Mouse (Mus musculus) brown adipose tissue, adult 24 weeks (tissue): ENCODE results near the gene Map2k1. TPM values are rescaled to one million over a fixed set of nuclear protein-coding genes. Genes with fewer than 3 reads are reported as not detected.

Experiments
- H3K27ac ChIP-seq: fragments of 200-500 bp; replicated peaks from 2 replicates; pipeline ENCODE4 v1.5.1; 2012; ENCODE audit warnings: low read depth, mild to moderate bottlenecking, low read length
- H3K4me1 ChIP-seq: fragments of 200-500 bp; 2 replicates; pipeline ENCODE4 v1.6.1; 2012; ENCODE audit warnings: low read length, mixed read lengths; ENCODE audit not compliant: control insufficient read depth, insufficient read depth, insufficient read length
- H3K4me3 ChIP-seq: fragments of 200-500 bp; 2 replicates; pipeline ENCODE4 v1.5.1; 2012; ENCODE audit warnings: low read depth, mild to moderate bottlenecking, low read length, moderate library complexity; ENCODE audit not compliant: insufficient read depth
- polyA plus RNA-seq: library from polyadenylated mRNA; stranded (reverse); fragments of >200 nt; gene quantifications from 2 replicates; pipeline ENCODE4 v1.2.4, GENCODE M21; 2012; ENCODE audit not compliant: missing spikeins, insufficient read depth, insufficient read length

The Map2k1 gene
- polyA plus RNA-seq, 1 experiment = 33.1 TPM

DNA sequence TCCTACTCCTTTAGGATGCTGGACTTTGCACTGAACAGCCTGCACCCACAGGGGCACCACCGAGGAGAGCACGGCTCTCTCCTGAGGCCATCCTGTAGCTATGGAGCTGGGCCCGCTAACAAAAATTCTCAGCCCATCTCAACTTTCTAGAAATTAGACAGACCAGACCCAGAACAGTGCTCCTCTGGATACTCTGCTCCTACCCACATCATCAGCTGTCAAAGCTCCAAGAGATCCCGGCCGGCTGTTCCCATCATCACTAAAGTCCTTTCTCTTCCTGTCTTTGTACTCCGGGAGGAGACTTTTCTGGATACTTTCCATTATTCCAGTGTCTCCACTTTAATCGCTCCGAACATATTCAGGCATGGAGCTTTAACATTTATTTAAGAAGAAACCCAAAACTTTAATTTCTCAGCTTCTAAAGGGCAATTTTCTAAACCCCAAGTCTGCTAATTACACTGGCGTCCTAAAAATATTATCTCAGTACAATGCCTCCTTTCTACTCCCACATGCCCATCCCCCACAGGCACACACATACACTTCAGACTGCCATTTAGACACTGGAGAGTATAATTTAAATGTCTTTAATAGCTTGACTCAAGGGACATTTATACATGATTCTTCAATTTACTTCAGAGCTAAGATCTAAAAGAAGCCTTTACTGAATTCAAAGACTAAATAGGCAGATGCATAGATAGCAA lies 21.0 kb downstream of the Map2k1 start:
- Histone ChIP-seq H3K4me1 (peaks cover 29% of the 10 kb centered on the region), H3K27ac (peak overlapping the region; percentile 96), H3K4me3 (no peak overlapping the region)

DNA sequence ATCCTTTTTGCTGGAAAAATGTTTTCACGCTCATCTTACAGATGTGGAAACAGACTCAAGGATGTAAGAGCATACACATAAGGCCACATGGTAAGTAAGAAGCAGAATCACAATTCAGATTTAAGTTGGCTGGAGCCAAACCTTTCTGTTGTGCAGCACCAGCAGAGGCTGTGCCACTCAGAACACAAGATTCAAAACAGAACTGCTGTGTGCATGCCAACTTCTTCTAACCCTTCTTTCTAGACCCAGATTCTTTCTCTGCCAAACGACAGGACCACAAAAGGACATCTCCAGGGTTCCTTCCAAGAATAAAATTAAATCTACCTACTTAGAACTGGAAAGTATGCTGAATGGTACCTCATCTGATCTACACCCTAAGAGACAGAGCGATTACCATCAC lies 21.8 kb downstream of the Map2k1 start:
- H3K4me3 ChIP-seq = no peak overlapping the region
- H3K27ac ChIP-seq = peak overlapping the region; percentile 96
- H3K4me1 ChIP-seq = peaks cover 29% of the 10 kb centered on the region

DNA sequence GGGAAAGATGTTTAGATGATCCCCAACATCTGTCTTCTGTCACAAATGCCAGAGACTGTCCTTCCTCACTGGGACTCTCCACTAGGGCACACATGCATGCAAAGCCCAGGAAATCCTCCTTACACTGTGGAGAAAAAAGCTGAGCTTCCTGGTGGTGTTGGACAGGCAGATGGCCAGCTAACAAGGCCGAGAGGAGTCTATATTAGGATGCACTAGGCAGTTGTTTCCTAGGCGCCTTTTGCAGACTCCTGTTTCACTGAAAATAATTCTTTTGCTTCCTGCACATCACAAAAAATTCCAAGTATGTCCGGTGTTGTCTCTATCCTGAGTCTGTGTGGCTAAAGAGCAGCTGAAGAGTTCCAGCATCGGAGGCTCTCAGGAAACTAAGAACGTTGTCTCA lies 22.3 kb downstream of the Map2k1 start:
- peaks cover 29% of the 10 kb centered on the region for H3K4me1 ChIP-seq
- H3K27ac ChIP-seq = peak overlapping the region; percentile 96
- H3K4me3 ChIP-seq = no peak overlapping the region

DNA sequence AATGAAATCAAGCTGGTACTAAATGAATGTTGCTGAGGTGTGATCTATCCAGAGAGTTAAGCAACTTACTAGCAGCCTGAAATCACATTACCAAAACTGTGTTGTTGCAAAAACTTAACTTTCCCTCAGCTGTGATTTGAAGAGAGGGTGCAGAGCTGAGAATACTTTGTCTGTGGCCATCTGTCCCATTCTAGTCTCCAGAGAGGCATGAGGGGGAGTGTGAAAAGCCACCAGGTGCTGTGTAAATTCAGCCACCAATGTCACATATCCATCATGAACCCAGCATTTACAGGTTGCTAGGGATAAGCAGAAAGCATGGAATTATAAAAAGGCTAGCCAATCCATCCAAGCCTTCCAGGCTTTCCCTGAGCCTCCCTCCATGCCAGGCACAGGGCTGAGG lies 24.5 kb downstream of the Map2k1 start:
- H3K27ac ChIP-seq = no peak overlapping the region; the same call in 1 of the 2 replicates
- H3K4me3 ChIP-seq = no peak overlapping the region
- peaks cover 27% of the 10 kb centered on the region for H3K4me1 ChIP-seq

DNA sequence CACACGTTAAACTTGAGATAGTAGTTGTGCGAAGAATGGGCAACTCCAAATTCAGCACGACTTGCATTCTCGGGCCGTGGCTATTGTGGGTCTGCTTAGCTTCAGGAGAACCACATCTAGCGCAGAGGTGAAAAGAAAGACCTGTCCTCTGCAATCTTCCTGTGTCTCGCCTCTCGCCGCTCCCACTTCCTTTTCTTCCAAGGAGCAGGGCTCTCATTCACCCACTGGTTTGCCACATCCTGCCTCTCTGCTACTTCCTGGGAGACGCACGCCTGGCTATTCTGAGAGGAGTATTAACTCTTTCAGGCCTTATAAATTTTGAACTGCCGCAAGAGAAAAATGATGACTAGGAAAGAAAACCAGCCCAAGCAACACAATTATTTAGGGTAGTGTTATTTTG lies 25.7 kb downstream of the Map2k1 start:
- H3K27ac ChIP-seq = peak overlapping the region; percentile 45; the same call in 1 of the 2 replicates
- peak overlapping the region; percentile 23; the same call in 1 of the 2 replicates for H3K4me3 ChIP-seq
- H3K4me1 ChIP-seq = peaks cover 26% of the 10 kb centered on the region

DNA sequence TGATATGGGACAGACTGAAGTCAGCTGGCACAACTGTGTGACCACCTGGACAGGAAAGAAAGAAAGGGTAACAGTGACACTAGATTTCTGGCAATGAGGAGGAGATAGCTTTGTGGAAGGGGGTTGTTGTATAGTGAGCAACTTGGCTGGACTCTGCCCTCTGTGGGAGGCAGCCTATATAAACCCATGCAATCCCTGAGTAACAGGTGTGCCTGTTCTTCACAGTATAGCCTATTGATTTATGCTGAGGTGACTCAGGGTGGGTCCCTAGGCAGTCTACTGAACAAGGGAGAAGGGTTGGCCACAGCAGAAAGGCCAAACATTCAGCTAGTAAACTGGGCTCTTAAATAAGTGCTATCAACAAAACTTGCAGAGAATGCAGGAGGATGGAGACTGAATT lies 27.6 kb downstream of the Map2k1 start:
- peaks cover 17% of the 10 kb centered on the region; the same call in 1 of the 2 replicates for H3K4me1 ChIP-seq
- H3K4me3 ChIP-seq = no peak overlapping the region
- H3K27ac ChIP-seq = no peak overlapping the region

DNA sequence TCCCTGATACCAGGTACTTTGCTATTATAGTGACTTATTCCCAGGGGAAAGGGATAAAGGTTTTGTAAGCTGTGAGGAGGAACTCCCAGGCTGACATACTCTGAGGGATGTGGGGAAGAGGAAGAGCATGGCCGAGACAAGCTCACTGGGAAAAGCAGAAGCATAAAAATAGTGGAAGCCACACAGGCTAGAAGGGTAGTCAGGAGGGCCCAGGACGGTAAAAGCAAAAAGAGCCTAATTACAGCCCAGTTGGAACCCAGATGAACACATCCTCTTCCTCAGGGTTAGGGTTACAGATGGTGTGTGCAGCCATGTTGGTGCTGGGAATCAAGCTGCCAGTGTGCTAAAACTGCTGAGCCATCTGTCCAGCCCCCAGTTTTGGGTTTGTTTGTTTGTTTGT lies 31.3 kb downstream of the Map2k1 start:
- Histone ChIP-seq H3K4me1 (0 out of 2 replicates have a peak, but pooled peaks cover 2% of the 10 kb centered on the region), H3K27ac (no peak overlapping the region), H3K4me3 (no peak overlapping the region)

DNA sequence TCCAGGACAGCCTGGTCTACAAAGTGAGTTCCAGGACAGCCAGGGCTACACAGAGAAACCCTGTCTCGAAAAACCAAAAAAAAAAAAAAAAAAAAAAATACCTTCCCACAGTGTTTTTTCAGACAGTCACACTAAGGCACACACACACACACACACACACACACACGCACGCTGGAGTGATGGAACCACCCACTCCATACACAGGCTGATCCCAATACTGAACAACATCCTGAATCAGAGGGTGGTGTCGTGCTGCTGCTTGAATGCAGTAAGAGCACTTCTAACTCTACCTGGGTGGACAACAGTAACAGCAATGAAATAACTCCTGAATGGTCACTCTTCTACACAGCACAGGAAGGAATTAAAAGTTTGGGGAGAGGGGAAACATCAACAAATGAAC lies 32.0 kb downstream of the Map2k1 start:
- H3K27ac ChIP-seq = no peak overlapping the region
- H3K4me1 ChIP-seq = 0 out of 2 replicates have a peak, but pooled peaks cover 2% of the 10 kb centered on the region
- no peak overlapping the region for H3K4me3 ChIP-seq

DNA sequence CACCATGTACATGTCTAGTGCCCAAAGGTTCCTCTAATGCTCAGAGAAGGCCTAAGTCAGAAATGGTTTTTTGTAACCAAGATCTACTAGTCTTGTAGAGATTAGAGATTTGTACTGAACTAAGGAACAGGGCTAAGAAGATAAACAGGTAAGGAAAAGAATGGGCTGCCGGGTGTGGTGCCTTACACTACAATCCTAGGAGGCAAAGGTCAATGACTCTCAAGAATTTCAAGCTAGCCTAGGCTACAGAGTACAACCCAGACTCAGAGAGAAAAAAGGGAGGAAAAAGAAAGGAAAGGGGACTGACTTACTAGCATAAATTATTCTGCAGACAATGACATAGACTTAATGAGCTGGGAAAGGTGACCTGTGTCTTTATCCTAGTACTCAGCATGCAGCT lies 32.8 kb downstream of the Map2k1 start:
- H3K4me1 ChIP-seq = 0 out of 2 replicates have a peak, but pooled peaks cover 2% of the 10 kb centered on the region
- no peak overlapping the region for H3K4me3 ChIP-seq
- no peak overlapping the region for H3K27ac ChIP-seq

DNA sequence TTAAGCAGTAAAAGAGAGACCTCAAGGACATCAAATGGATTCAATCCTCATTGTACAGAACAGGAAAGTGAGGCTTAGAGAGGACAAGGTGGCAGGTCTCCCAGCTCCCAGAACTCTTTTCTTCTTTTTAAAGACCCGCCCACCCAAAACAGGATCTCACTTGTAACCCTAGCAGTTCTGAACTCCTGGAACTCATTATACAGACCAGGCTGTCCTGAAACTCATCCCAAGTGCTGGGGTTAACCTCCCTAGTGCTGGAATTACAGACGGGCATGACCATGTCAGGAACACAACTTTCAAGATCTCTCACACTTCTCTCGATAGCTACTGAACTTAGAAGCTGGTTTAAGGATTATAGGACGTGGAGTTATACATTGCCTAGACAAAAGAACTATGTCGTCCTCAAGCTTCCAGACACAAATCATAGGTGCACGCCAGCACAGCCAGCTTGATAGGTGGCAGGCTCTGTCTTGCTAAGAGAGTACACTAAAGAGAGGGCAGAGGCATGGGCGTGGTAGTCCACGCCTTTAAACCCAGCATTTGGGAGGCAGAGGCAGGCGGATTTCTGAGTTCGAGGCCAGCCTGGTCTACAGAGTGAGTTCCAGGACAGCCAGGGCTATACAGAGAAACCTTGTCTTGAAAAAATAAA lies 33.5 kb downstream of the Map2k1 start:
- H3K4me3 ChIP-seq = no peak overlapping the region

DNA sequence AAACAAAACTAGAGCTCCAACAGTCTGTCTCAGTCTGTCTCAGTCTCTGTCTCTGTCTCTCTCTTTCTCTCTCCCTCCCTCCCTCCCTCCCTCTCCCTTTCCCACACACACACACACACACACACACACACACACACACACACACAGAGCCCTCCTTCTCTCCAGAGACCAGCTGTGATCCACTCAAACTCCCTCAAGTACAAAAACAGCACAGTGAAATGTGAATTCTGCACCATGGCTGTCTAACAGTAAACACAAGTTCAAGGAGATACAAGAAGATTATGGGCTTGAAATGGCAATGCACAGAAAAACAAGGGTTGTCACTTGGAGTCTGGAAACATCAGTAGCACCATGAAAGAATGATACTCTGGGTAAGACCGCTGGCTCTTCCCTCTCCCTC lies 34.1 kb downstream of the Map2k1 start:
- no peak overlapping the region for H3K27ac ChIP-seq
- H3K4me3 ChIP-seq = no peak overlapping the region
- H3K4me1 ChIP-seq = 0 out of 2 replicates have a peak, but pooled peaks cover 2% of the 10 kb centered on the region

More for the DNA sequence above, 33.5 kb downstream of the Map2k1 start:
- Histone ChIP-seq H3K27ac (no peak overlapping the region), H3K4me1 (0 out of 2 replicates have a peak, but pooled peaks cover 2% of the 10 kb centered on the region)

DNA sequence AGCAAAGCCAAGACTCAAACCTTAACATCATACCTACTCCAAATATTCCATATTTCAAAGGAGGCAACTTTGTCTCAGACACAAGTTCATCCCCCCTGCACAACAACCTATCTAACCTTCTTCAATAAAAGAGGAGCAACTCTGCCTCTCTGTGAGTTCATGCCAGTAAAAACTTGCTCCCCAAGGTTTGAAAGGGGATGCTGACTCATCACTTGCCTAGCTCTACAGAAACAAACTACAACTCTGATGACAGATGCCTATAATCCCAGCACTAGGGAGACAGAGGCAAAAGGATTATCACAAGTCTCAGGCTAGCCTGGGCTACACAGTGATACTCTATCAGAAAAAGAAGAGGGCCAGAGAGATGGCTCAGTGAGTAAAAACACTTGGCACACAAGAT lies 35.5 kb downstream of the Map2k1 start:
- no peak overlapping the region for H3K27ac ChIP-seq
- H3K4me1 ChIP-seq = 0 out of 2 replicates have a peak, but pooled peaks cover 2% of the 10 kb centered on the region
- H3K4me3 ChIP-seq = no peak overlapping the region

DNA sequence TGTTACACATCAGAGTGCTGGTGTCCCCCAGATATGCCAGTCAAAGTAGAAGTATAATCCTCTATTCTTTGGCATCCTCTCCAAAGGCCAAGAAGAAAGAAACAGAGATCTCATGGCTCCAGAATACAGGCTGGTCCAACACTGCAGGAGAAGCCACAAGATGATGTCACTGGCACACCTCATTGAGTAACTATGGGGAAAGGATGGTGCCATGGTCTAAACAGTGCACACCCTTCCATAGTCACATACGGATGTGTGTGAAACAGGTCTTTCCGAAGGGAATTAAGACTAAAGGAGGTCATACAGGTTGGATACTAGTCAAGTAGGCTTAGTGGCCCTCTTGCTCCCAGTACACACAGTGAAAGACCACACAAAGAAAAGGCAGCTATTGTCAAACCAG lies 36.8 kb downstream of the Map2k1 start:
- H3K4me3 ChIP-seq = no peak overlapping the region
- H3K27ac ChIP-seq = no peak overlapping the region
- 0 out of 2 replicates have a peak, but pooled peaks cover 2% of the 10 kb centered on the region for H3K4me1 ChIP-seq

DNA sequence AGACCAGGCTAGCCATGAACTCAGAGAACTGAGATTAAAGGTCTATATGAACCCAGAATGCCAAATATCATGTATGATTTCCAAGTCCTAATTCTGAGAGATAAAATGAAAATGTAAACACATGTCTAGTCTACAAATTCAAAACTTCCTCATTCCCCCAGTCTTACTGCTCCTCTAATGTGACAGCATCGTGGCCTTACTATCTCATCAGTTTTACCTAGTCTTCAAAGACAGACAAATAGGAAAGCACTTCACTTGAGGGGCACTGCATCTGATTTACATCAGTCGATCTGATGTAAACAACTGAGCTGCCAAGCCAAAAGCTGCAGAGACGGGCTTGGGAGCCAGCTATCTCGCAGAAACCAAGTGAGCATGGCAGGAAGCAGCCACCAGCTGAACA lies 37.3 kb downstream of the Map2k1 start:
- no peak overlapping the region for H3K4me3 ChIP-seq
- 0 out of 2 replicates have a peak, but pooled peaks cover 2% of the 10 kb centered on the region for H3K4me1 ChIP-seq
- no peak overlapping the region for H3K27ac ChIP-seq

DNA sequence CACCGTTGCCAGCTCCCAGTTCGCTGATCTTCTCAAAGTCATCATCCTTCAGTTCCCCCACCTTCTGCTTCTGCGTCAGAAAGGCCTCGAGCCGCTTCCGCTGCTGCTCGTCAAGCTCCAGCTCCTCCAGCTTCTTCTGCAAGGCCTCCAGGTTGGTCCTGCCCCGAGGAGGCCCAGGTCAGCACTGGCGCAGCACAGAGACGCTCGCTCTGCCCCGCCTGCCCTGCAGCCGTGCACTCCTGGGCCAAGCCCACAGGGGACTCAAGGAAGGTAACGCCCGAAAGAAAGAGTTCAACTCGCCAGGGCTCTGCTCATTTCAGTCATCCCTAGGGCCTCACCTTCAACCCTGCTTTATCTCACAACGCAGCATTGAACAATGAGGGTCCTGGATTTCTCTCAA lies 39.0 kb downstream of the Map2k1 start:
- H3K4me1 ChIP-seq = 0 out of 2 replicates have a peak, but pooled peaks cover 2% of the 10 kb centered on the region
- no peak overlapping the region for H3K4me3 ChIP-seq
- no peak overlapping the region for H3K27ac ChIP-seq
